Mouse (Mus musculus) telencephalon, adult 2 months (tissue): ENCODE data around the gene Specc1l.

Experiments used
- DNase-seq: peaks from one replicate; pipeline ENCODE4 v3.0.0-alpha.2; 2011; ENCODE audit warnings: low read depth, low spot score

The Specc1l gene

GRCm38 (mm10) chr10:75224154-75224553, 12.3 kb downstream of the Specc1l start:
- no peak for DNase-seq

DNA sequence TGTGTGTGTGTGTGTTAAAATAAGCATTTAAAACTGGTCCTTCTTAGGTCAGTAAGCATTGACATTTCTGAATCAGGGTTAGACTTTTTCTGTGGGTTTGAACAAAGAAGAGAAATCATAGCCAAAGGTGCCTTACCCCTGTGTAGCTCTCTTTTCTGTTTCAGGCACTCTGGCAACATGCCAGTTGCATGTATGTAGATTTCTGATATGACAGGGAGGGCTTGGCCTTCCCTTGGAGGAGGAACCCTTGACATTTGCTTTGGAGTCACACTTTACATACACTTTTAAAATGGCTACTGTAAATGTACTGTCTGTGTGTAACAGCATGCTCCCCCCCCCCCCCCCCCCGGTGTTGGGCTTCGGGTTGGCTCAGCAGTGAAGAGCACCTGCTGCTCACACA, 12.8 kb downstream of the Specc1l start:
- DNase-seq: no peak

DNA sequence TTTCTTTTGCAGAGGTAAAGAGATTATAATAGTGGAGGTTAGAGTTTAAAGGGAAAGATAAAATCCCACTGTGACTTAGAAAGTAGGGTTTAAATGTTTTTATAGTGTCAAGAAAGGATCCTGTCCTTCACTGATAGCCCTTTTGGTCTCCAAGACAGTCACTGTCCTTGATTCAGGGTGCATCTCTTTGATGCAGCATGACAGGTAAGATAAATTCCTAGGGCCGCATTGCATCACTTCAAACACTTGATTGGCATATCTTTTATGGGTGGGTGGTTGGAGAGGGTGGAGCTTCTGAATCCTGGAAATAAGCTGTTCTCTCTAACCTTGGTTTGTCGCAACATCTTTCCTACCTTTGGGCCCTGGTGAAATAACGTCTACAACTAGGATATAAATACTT, 15.5 kb downstream of the Specc1l start:
- DNase-seq: no peak

GRCm38 (mm10) chr10:75230572-75230971, 18.7 kb downstream of the Specc1l start:
- no peak for DNase-seq

DNA sequence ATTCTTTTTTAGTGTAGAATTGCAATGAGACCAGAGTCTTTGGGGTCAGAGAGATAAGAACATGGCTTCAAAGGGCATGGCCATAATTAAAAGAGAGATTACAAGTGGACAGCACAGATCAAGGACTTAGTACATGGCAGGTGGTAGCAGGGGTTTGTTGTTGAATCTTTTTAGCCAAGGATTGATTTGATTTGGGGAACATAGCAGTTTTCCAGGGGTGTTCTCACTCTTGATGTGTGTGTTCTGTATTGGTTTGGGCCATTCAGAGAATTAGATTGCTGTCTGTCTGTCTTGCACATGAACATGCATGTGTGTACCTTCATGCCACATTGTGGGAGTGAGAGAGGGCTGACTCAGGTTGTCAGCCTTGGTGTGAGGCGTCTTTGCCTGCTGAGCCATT, 20.0 kb downstream of the Specc1l start:
- no peak for DNase-seq

GRCm38 (mm10) chr10:75232612-75233155, 20.8 kb downstream of the Specc1l start:
- DNase-seq: no peak

GRCm38 (mm10) chr10:75233489-75233888, 21.6 kb downstream of the Specc1l start:
- no peak for DNase-seq

- DNase-seq: no peak
Observed at GRCm38 (mm10) chr10:75235726-75236125, 23.9 kb downstream of the Specc1l start.

DNA sequence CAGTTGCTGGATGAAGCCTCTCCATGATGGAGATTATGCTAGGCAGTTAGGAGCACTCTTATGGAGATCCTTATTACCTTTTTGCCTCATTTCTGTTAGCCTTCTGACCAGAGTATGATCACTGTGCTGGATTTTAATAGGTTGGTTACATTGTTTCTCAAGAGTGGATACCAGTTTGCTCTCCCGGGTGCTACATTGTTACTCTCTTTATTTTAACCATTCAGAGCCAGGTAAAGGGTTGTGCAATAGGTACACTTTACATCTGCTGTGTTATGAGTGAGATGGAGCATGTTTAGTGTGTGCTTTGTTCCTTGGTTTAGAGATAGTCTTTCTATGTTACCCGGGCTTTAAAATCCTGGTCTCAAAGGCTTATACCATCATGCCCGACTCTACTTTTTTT, 24.3 kb downstream of the Specc1l start:
- no peak for DNase-seq

- no peak for DNase-seq
Observed at GRCm38 (mm10) chr10:75237166-75237565, 25.3 kb downstream of the Specc1l start.

DNA sequence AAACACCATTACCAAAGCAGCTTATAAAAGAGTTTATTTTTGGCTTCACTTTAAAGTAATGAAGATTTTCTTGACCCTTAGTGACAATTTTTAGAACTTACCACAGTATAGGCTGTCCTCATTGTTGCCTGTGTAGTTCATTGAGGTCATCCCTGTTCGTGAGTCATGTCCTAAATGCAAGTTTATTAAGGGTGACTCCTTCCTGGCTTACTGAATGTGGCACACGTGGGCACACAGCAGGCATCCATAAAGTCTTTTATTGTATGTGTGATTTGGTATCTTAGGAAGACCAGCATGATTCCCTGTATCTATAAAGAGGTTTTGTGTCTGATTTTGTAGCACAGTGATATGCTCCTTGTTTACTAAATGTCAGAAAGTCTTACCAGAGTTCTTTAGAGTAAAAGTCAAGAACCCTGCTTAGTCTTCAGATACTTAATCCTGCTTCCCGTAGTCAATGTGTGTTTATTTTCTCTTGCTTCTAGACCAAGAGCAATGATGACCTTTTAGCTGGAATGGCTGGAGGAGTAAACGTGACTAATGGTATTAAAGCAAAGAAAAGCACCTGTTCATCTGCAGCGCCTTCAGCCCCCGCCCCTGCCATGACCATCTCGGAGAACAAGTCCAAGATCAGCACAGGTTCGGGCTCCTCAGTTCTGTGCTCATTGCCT, 28.8 kb downstream of the Specc1l start:
- DNase-seq: no peak

- no peak for DNase-seq
Observed at GRCm38 (mm10) chr10:75245806-75246205, 33.9 kb downstream of the Specc1l start.

GRCm38 (mm10) chr10:75246331-75246730, 34.5 kb downstream of the Specc1l start:
- no peak for DNase-seq

DNA sequence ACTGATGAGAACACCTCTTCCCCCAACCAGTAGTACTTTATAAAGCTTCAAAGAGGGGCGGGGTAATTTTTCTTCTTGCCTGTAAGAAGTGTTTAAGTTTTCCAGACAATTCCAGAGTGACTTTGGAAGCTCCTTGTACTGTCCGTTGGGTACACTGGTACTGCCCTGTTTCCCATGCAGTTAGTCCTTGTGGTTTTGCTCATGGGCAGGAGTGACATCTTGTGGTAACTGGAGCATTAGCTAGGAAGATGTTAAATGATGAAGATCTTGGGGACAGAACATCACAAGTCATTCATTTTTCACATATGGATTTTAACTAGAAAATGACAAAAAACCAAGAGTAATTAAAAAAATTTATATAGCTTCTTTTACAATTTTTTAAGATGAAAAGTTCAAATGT, 39.1 kb downstream of the Specc1l start:
- no peak for DNase-seq

DNA sequence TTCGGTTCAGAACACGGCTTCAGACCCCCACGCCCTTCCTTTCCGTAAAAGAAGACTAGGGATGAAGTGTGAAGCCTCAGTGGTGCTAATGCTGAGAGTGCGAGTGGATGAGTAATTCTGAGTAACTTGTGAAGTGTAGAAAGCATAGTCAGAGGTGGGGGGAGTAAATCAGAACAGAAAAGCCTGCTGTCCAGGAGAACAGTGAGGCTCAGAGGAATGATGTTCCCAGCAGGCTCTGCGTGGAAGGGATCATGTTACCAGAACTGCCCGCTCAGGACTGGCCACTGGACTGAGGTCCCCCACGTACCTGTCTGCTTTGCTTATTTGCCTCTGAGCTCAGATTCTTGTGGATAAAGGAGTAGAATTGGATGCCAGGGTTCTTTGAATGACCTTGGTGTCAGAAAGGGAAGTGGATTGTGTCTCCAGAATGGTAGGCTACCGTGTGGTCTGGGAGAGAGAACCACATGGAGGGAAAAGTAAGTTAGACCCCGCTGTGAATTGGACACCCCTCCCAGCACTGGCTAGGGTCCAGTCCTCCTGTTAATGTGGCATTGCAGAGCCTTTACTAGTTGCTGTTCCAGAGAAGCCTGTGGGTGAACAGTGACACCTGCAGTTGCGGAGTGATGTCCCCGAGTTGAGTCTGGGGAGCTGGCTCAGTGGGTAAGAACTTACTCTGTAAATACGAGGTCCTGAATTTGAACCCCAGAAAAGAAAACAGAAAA, 40.6 kb downstream of the Specc1l start:
- no peak for DNase-seq

DNA sequence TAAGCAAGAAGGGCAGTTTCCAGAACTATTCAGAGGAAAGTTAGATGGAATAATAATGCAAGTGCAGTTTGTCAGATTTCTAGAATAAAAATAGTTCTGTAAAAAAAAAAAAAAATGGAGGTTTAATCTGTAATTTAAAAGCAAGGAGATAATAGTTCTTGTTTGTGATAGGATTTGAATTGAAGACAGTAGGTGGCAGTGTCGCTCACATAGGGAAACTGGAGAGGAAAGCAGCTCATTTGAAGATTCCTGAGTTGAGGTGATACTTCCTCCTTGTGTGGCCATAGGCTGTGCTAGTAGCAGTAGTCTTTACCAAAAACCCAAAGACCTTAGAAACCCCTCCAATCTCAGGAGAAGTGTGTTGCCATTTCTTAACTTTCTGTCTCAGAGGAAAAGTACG, 43.2 kb downstream of the Specc1l start:
- DNase-seq: no peak

DNA sequence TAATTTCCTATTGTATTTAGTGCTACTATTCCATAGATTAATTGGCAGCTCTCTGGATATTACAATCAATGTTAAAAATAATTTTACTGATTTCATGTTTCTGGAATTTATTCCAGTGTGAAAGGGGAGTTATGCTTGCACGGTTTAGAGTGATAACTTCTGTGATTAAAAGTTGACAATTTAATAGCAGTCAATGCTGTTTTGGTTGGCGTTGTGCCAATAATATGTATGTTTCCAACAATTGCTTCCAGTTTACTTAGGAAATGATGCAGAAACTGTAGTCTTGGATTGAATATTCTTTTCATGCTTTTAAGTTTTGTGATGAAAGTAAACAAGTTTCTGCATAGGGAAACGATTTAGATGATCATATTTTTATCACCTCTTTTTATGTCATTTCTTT, 45.5 kb downstream of the Specc1l start:
- DNase-seq: no peak

GRCm38 (mm10) chr10:75258241-75258640, 46.4 kb downstream of the Specc1l start:
- no peak for DNase-seq

DNA sequence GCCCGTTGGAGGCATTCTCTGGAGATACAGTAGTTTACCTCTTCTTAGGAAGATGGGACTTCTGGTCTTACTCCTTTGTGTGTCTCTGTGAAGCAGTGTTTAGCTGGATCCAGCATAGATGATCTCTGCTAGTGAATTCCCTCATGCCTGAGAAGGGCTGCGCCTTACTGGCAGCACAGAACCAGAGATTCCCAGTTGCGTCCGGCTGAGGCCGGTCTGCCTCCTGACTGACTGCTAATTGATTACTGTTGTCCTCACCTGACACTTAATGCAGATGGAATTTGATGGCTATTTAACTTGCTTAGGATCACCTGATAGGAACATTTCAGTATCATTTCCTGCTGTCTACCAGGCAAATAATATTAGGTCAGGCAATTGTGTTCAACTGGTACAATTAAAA, 49.4 kb downstream of the Specc1l start:
- no peak for DNase-seq

DNA sequence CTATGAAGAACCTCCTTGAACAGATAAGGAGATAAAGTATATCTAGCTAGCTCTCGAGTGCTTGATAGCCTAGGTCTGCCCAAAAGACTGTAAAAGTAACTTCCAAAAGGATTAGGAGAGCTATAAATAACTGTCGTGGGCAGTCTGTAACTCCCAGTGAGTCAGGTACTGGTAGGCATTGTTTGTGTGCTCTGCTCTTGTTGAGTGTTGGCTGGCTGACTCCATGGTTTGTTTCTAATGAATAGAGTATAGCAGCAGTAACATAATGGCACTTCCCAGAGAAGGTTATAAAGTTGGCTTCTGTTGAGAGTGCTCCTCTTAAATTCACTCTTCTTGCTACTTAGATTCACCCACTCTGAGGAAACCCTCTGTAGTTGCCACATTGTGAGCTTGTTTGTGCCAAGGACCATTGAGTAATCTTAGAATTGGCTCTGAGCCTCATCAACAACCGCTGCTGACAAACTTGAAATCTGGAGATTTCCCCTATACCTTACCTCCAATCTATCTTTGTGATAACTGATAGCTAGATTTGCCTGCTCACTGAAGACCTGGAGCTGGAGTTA, 53.2 kb downstream of the Specc1l start:
- DNase-seq: no peak

DNA sequence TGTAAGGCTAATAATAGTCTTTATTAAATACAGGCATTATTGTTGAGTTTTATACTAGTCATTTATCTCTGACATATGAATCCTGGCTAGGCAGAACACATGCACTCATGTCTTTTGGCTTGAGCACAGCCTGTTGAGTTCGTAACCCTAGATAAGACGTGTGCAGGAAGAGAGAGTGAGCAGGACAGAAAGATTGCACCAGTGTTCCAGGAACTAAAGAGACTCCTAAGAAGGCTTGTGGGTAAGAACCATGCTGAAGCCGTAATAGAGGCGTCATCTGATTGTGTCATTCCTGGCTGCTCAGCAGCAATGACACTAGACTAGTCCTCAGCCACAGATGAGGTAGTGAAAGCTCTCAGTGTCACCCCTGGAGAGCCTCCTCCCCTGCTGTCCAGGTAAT, 61.1 kb downstream of the Specc1l start:
- DNase-seq: no peak

- no peak for DNase-seq
Observed at GRCm38 (mm10) chr10:75276427-75277013, 64.6 kb downstream of the Specc1l start.
